Mouse (Mus musculus): ENCODE measurements around the gene Myh10.

DNA sequence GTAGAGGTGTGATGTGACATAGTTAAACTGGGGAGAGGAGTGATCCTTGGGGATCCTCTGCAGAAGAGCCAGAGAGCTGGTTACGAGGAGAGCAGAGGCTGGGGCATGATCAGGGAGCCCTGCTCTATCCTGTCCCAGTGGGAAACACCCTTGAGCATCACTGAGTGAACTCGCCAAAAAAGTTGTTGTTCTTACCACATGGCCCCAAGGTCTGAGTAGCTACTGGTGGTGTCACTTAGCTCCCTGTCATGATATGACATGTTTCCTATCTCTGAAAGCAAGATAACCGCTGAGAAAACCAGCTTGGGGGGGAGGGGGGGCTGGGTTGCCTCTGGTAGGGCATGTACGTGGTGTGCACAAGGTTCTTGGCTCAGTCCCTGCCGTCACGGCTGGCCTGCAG, 70.3 kb downstream of the Myh10 start:
- no peak for TF ChIP-seq POLR2A (IDR thresholded peaks at IDR 0.05; ENCODE audit: borderline replicate concordance, insufficient read depth, low read length)
- no peak for TF ChIP-seq CTCF (IDR thresholded peaks at IDR 0.05; ENCODE audit: borderline replicate concordance, insufficient read depth, low read depth, low read length)

Data from cerebellum, adult 2 months (tissue).